8 mouse cellular contexts compared by ENCODE assay signal in genomic region chr14:25476453-25476852, GRCm38 (mm10). TPM values are rescaled to one million over a fixed set of nuclear protein-coding genes. Genes with fewer than 3 reads are reported as not detected.
A peak's percentile ranks its signal among the peaks of the same experiment; 100 is the strongest.
DNase-seq lines count a peak whose midpoint lies in the region; ATAC-seq lines count a peak whose summit lies in the region.

No protein-coding gene starts in this region.

- peaks cover 100% of the 10 kb centered on the region for H3K4me1 ChIP-seq in heart, embryonic 16.5 days (ENCODE audit: control insufficient read depth, insufficient read depth, low read length)
- peaks cover 96% of the 10 kb centered on the region for H3K4me1 ChIP-seq in stomach, embryonic 15.5 days

- H3K27me3 ChIP-seq in heart, embryonic 16.5 days (ENCODE audit: control insufficient read depth, insufficient read depth, low read length), result no peaks in the 10 kb centered on the region
- H3K27me3 ChIP-seq in stomach, embryonic 15.5 days (replicated peaks), result no peaks in the 10 kb centered on the region

- H3K36me3 ChIP-seq in heart, embryonic 16.5 days (ENCODE audit: control insufficient read depth, insufficient read depth), result no peaks in the 10 kb centered on the region
- H3K36me3 ChIP-seq in stomach, embryonic 15.5 days, result no peaks in the 10 kb centered on the region

- peak; percentile 75 for DNase-seq in adrenal gland, adult 2 months
- DNase-seq in adrenal gland, adult 8-10 months, result no peak
- DNase-seq in left cerebral cortex, postnatal 4 days, result peak; percentile 72
- no peak for DNase-seq in left cerebral cortex, postnatal 14 days (ENCODE audit: low spot score in 2 of 2)
- no peak for DNase-seq in spleen, postnatal 10 days (ENCODE audit: low spot score in 2 of 2)
- DNase-seq in layer of hippocampus, postnatal 25 days (ENCODE audit: extremely low spot score in 1 of 2, low spot score in 1 of 2), result no peak

- peak overlapping the region; percentile 53 for H3K9ac ChIP-seq in heart, embryonic 16.5 days (ENCODE audit: low read length)
- no peak overlapping the region for H3K9ac ChIP-seq in stomach, embryonic 15.5 days

- no peak overlapping the region for H3K4me2 ChIP-seq in heart, embryonic 16.5 days (ENCODE audit: low read depth, low read length)
- H3K4me2 ChIP-seq in stomach, embryonic 15.5 days, result no peak overlapping the region

- intact Hi-C loops in left cerebral cortex, postnatal 4 days (cut with DNase I), result no loop called here
- intact Hi-C loops in left cerebral cortex, postnatal 14 days (cut with DNase I), result no loop called here

- peak overlapping the region; percentile 82 for H3K27ac ChIP-seq in heart, embryonic 16.5 days (ENCODE audit: low read length)
- peak overlapping the region; percentile 58 for H3K27ac ChIP-seq in stomach, embryonic 15.5 days

- H3K4me3 ChIP-seq in heart, embryonic 16.5 days (ENCODE audit: low read length), result no peak overlapping the region
- no peak overlapping the region for H3K4me3 ChIP-seq in stomach, embryonic 15.5 days (replicated peaks)

- ATAC-seq in heart, embryonic 16.5 days (replicated peaks; ENCODE audit: extremely low read depth, insufficient read depth, low FRiP score), result no peak
- no peak for ATAC-seq in stomach, embryonic 15.5 days (ENCODE audit: insufficient read depth, low FRiP score, low read depth)

- no peaks in the 10 kb centered on the region for H3K9me3 ChIP-seq in heart, embryonic 16.5 days (replicated peaks; ENCODE audit: control insufficient read depth, low read length)
- no peaks in the 10 kb centered on the region for H3K9me3 ChIP-seq in stomach, embryonic 15.5 days

- WGBS in heart, embryonic 16.5 days, result 74% methylated on average over 3 of the region's 3 CpGs
- WGBS in stomach, embryonic 15.5 days, result 56% methylated on average over 3 of the region's 3 CpGs

RNA-seq across cellular contexts. Expression of gene Zmiz1, which starts 17.5 kb away (rescaled TPM):
- 100 to 1,000 TPM in 1 of 2 experiments, 10 to 100 TPM in 1; 90.8 to 142 TPM for total RNA-seq in adrenal gland, adult 2 months (2021)
- polyA plus RNA-seq in adrenal gland, adult 2 months (2012; rRNA removed), result 72.7 and 95.8 TPM in 2 replicates
- 100 to 1,000 TPM in 2 of 4 experiments, 10 to 100 TPM in 2; 90.3 to 192 (median 125) TPM for total RNA-seq in adrenal gland, adult 8-10 months (2022)
- total RNA-seq in left cerebral cortex, postnatal 4 days (2021), result 100 to 1,000 TPM; 149 to 152 TPM
- total RNA-seq in left cerebral cortex, postnatal 14 days (2021), result 10 to 100 TPM; 86.2 to 98.9 TPM
- polyA plus RNA-seq in heart, embryonic 16.5 days (2015; fragmentation: Nextera tagmentation; extraction: Ambion mirVana), result 20.6 and 22.6 TPM in 2 replicates
- 29.0 and 31.3 TPM in 2 replicates for polyA plus RNA-seq in stomach, embryonic 15.5 days (2015; fragmentation: Nextera tagmentation; extraction: Ambion mirVana)
- total RNA-seq in layer of hippocampus, postnatal 25 days (2021), result 100 to 1,000 TPM in 1 of 2 experiments, 10 to 100 TPM in 1; 82.5 to 105 TPM

Comparison
In these comparisons a context has a peak if more than half of its experiments do, and no peak if none do; other contexts are left out.
1. DNase-seq: peak in adrenal gland, adult 2 months (single experiment) and left cerebral cortex, postnatal 4 days (single experiment); none in adrenal gland, adult 8-10 months (single experiment), left cerebral cortex, postnatal 14 days (0 of 2), spleen, postnatal 10 days (0 of 2) and layer of hippocampus, postnatal 25 days (0 of 2).